Comparison of ENCODE assay signal across 10 mouse cellular contexts in the genomic region with DNA sequence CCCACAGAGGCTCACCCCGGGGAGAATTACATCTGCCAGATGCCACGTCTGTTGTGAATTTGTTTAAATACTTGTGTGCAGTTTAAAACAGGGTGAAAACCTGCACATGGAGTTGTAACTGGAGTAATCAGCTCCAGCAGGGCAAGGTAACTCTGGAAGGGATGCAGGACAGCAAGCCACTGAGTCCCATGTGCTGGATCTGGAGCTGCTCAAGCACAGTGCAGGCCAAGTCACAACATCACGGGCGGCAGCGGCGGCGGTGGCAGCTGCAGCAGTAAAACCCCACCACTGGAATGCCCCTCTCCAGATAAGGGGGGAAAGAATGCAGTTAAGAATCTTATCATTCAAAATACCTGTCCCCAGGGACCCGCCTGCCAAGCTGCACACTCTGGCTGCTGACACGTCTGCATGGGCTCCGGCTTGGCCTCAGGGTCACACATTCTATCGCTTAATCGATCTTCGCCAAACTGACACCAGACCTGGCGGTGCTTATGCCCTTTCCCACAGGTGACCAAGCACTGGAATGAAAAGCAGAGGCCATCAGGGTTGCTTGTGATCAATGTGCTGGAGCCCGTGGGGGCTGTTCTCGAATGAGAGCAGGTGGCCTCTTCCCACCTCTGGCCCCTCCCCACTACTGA. TPM values are rescaled to one million over a fixed set of nuclear protein-coding genes. Genes with fewer than 3 reads are reported as not detected.
DNase-seq lines count a peak whose midpoint lies in the region.
"Had no signal": no experiment of that assay in that cellular context is flagged by ENCODE, and none has a peak within 500 bp of the region (broad histone marks: within the 10 kb centered on the region; RNA-seq: fewer than 3 reads in every experiment).

No protein-coding gene starts in this region.

- intact Hi-C loops in heart, postnatal 14 days (cut with DNase I) = loop anchor here (2.0 to 10.0 kb wide), 4 partner anchors 19 to 675 kb away; no protein-coding TSS in a partner anchor

- DNase-seq in kidney, adult 18-20 months = peak; percentile 23
- DNase-seq in kidney, adult 9 months = no peak
- peak; percentile 33 for DNase-seq in embryo, embryonic 9.5 days (ENCODE audit: extremely low spot score)
- peak; percentile 44 to 53 for DNase-seq in heart, postnatal 14 days
- peak; percentile 32 for DNase-seq in lung, postnatal 36 days
- DNase-seq in adrenal gland, adult 2 months = no peak
- no peak for DNase-seq in urinary bladder, postnatal 36 days (ENCODE audit: low spot score in 2 of 2)
- DNase-seq in thymus, postnatal 10 days (ENCODE audit: low spot score in 2 of 2) = no peak
- DNase-seq: right cerebral cortex, postnatal 14 days had no signal

RNA-seq across cellular contexts. Expression of gene Gm15737, which starts 0.5 kb away (rescaled TPM):
- under 1 TPM; 0.36 to 0.37 TPM for total RNA-seq in heart, postnatal 14 days (2021)
- total RNA-seq in adrenal gland, adult 2 months (2021) = under 1 TPM; 0.06 to 0.07 TPM
- polyA plus RNA-seq in adrenal gland, adult 2 months (2012; rRNA removed) = 0.02 TPM in 1 of 2 replicates, not detected in the other
- polyA plus RNA-seq: liver, embryonic 15.5 days had no signal

RNA-seq across cellular contexts. Expression of gene A730049H05Rik, which starts 53.4 kb away (rescaled TPM):
- under 1 TPM; 0.12 to 0.22 TPM for total RNA-seq in heart, postnatal 14 days (2021)
- 1 to 10 TPM; 1.9 to 5.3 TPM for total RNA-seq in adrenal gland, adult 2 months (2021)
- polyA plus RNA-seq in adrenal gland, adult 2 months (2012; rRNA removed) = 0.10 and 0.24 TPM in 2 replicates
- polyA plus RNA-seq: liver, embryonic 15.5 days had no signal

Comparison
In these comparisons a context has a peak if more than half of its experiments do, and no peak if none do; other contexts are left out.
1. DNase-seq: peak in kidney, adult 18-20 months (single experiment), embryo, embryonic 9.5 days (single experiment), heart, postnatal 14 days (2 of 2) and lung, postnatal 36 days (single experiment); none in kidney, adult 9 months (single experiment), adrenal gland, adult 2 months (single experiment), urinary bladder, postnatal 36 days (0 of 2) and thymus, postnatal 10 days (0 of 2).